24 mouse cellular contexts compared by ENCODE assay signal in the genomic region with DNA sequence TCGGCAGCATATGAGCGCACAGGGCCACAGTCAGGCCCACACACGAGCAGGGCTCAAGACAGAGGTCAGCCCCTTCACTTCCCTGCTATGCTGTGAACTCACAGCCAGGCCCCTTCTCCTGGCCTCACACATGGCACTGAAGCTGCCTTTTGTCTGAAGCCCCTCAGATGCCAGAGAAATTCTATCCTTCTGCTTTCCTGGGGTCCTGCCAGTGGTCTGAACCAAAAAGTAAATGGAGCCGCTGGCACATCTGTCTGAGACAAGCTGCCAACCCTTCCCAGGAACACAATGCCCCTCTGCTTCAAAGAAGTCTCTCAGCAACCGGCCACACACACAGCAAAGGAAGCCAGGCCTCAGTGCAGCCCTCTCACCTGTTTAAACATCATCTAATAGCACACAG. TPM values are rescaled to one million over a fixed set of nuclear protein-coding genes. Genes with fewer than 3 reads are reported as not detected.
DNase-seq lines count a peak whose midpoint lies in the region; ATAC-seq lines count a peak whose summit lies in the region.
"Had no signal": no experiment of that assay in that cellular context is flagged by ENCODE, and none has a peak within 500 bp of the region (broad histone marks: within the 10 kb centered on the region; RNA-seq: fewer than 3 reads in every experiment).

No protein-coding gene starts in this region.

- 71% methylated on average over 5 of the region's 5 CpGs for WGBS in embryonic facial prominence, embryonic 14.5 days
- WGBS in embryonic facial prominence, embryonic 10.5 days, result 87% methylated on average over 5 of the region's 5 CpGs
- WGBS in hindbrain, embryonic 15.5 days, result 74% methylated on average over 5 of the region's 5 CpGs
- 89% methylated on average over 5 of the region's 5 CpGs for WGBS in hindbrain, embryonic 11.5 days

- H3K4me2 ChIP-seq in embryonic facial prominence, embryonic 14.5 days (ENCODE audit: low read depth, low read length), result no peak overlapping the region
- H3K4me2 ChIP-seq in hindbrain, embryonic 15.5 days, result no peak overlapping the region
- no peak overlapping the region for H3K4me2 ChIP-seq in hindbrain, embryonic 11.5 days (replicated peaks; ENCODE audit: low read depth, low read length)
- H3K4me2 ChIP-seq: embryonic facial prominence, embryonic 12.5 days; forebrain, embryonic 15.5 days; heart, embryonic 13.5 days; hindbrain, embryonic 14.5 days had no signal

- no peak overlapping the region for H3K27ac ChIP-seq in embryonic facial prominence, embryonic 14.5 days (replicated peaks; ENCODE audit: low read depth, low read length)
- H3K27ac ChIP-seq in embryonic facial prominence, embryonic 10.5 days (replicated peaks), result no peak overlapping the region
- 0 out of 2 replicates have a peak overlapping the region, but pooled peaks have one; percentile 40 for H3K27ac ChIP-seq in hindbrain, embryonic 15.5 days (replicated peaks)
- no peak overlapping the region for H3K27ac ChIP-seq in hindbrain, embryonic 11.5 days (ENCODE audit: low read depth, low read length)
- H3K27ac ChIP-seq: embryonic facial prominence, embryonic 12.5 days; forebrain, embryonic 15.5 days; heart, embryonic 13.5 days; hindbrain, embryonic 14.5 days had no signal

- no peak; the same call in 1 of the 2 replicates for ATAC-seq in embryonic facial prominence, embryonic 14.5 days (ENCODE audit: low read depth)
- no peak for ATAC-seq in hindbrain, embryonic 15.5 days (ENCODE audit: low FRiP score, low read depth)
- no peak for ATAC-seq in hindbrain, embryonic 11.5 days (ENCODE audit: low FRiP score)
- ATAC-seq: CD4-positive, CD25-positive, alpha-beta regulatory T cell, adult 4 months; forebrain, embryonic 15.5 days had no signal

- no peak overlapping the region for H3K9ac ChIP-seq in embryonic facial prominence, embryonic 14.5 days (ENCODE audit: low read depth, low read length)
- H3K9ac ChIP-seq in hindbrain, embryonic 15.5 days, result no peak overlapping the region
- H3K9ac ChIP-seq in hindbrain, embryonic 11.5 days (ENCODE audit: low read depth, low read length), result no peak overlapping the region
- H3K9ac ChIP-seq: embryonic facial prominence, embryonic 12.5 days; forebrain, embryonic 15.5 days; heart, embryonic 13.5 days; hindbrain, embryonic 14.5 days had no signal

- H3K36me3 ChIP-seq in embryonic facial prominence, embryonic 14.5 days (ENCODE audit: control insufficient read depth, insufficient read depth, low read length), result peaks cover 97% of the 10 kb centered on the region
- H3K36me3 ChIP-seq in embryonic facial prominence, embryonic 10.5 days (replicated peaks), result peaks cover 100% of the 10 kb centered on the region
- H3K36me3 ChIP-seq in hindbrain, embryonic 15.5 days, result peaks cover 53% of the 10 kb centered on the region
- peaks cover 13% of the 10 kb centered on the region for H3K36me3 ChIP-seq in hindbrain, embryonic 11.5 days (ENCODE audit: control insufficient read depth, insufficient read depth, low read length)

- H3K9me3 ChIP-seq in embryonic facial prominence, embryonic 14.5 days (ENCODE audit: control insufficient read depth, low read length), result no peaks in the 10 kb centered on the region
- no peaks in the 10 kb centered on the region for H3K9me3 ChIP-seq in embryonic facial prominence, embryonic 10.5 days
- H3K9me3 ChIP-seq in hindbrain, embryonic 15.5 days, result no peaks in the 10 kb centered on the region
- H3K9me3 ChIP-seq in hindbrain, embryonic 11.5 days (ENCODE audit: control insufficient read depth, low read length), result no peaks in the 10 kb centered on the region
- H3K9me3 ChIP-seq: embryonic facial prominence, embryonic 12.5 days; forebrain, embryonic 15.5 days; G1E; heart, embryonic 13.5 days had no signal

- DNase-seq in embryonic facial prominence, embryonic 14.5 days (ENCODE audit: low spot score), result peak; percentile 16
- no peak for DNase-seq in embryonic facial prominence, embryonic 10.5 days (ENCODE audit: low spot score)
- no peak for DNase-seq in hindbrain, embryonic 11.5 days (ENCODE audit: low spot score)
- DNase-seq in layer of hippocampus, postnatal 10 days (ENCODE audit: low spot score in 2 of 2), result peak; percentile 35 to 43
- DNase-seq in layer of hippocampus, adult 9-10 months (ENCODE audit: low spot score), result no peak
- DNase-seq in right cerebral cortex, postnatal 10 days (ENCODE audit: low spot score in 2 of 2), result peak; percentile 50 to 54
- DNase-seq in right cerebral cortex, adult 18-20 months, result no peak
- DNase-seq: adrenal gland, adult 8-10 months; adrenal gland, postnatal 36 days; B cell, adult 2 months; cerebellum, adult 11 months; cerebellum, adult 8-10 months; cerebellum, postnatal 14 days; embryo, embryonic 11 days; gastrocnemius, postnatal 36 days; heart, adult 11 months; heart, postnatal 36 days had no signal

- no peaks in the 10 kb centered on the region for H3K4me1 ChIP-seq in embryonic facial prominence, embryonic 14.5 days (ENCODE audit: control insufficient read depth, insufficient read depth, low read length)
- H3K4me1 ChIP-seq in embryonic facial prominence, embryonic 10.5 days, result no peaks in the 10 kb centered on the region
- H3K4me1 ChIP-seq in hindbrain, embryonic 15.5 days (replicated peaks), result no peaks in the 10 kb centered on the region
- H3K4me1 ChIP-seq in hindbrain, embryonic 11.5 days (replicated peaks; ENCODE audit: control insufficient read depth, insufficient read depth, low read length), result no peaks in the 10 kb centered on the region
- H3K4me1 ChIP-seq: embryonic facial prominence, embryonic 12.5 days; forebrain, embryonic 15.5 days had no signal

- H3K27me3 ChIP-seq in embryonic facial prominence, embryonic 14.5 days (replicated peaks; ENCODE audit: control insufficient read depth, insufficient read depth, low read length), result no peaks in the 10 kb centered on the region
- H3K27me3 ChIP-seq in embryonic facial prominence, embryonic 10.5 days (replicated peaks; ENCODE audit: low read depth, poor library complexity, severe bottlenecking), result no peaks in the 10 kb centered on the region
- no peaks in the 10 kb centered on the region for H3K27me3 ChIP-seq in hindbrain, embryonic 15.5 days
- no peaks in the 10 kb centered on the region for H3K27me3 ChIP-seq in hindbrain, embryonic 11.5 days (ENCODE audit: control insufficient read depth, insufficient read depth, low read length)
- H3K27me3 ChIP-seq: embryonic facial prominence, embryonic 12.5 days; forebrain, embryonic 15.5 days; heart, embryonic 13.5 days had no signal

- no peak overlapping the region for H3K4me3 ChIP-seq in embryonic facial prominence, embryonic 14.5 days (ENCODE audit: low read depth, low read length)
- H3K4me3 ChIP-seq in embryonic facial prominence, embryonic 10.5 days, result no peak overlapping the region
- no peak overlapping the region for H3K4me3 ChIP-seq in hindbrain, embryonic 15.5 days
- H3K4me3 ChIP-seq in hindbrain, embryonic 11.5 days (ENCODE audit: low read depth, low read length), result no peak overlapping the region
- H3K4me3 ChIP-seq: embryonic facial prominence, embryonic 12.5 days; forebrain, embryonic 15.5 days; heart, embryonic 13.5 days had no signal

RNA-seq across cellular contexts. Expression of a gene that starts 28.9 kb away (rescaled TPM):
- polyA plus RNA-seq in embryonic facial prominence, embryonic 14.5 days (2014; fragmentation: Nextera tagmentation; extraction: Ambion mirVana), result 25.8 and 28.8 TPM in 2 replicates
- polyA plus RNA-seq in embryonic facial prominence, embryonic 10.5 days (2016; fragmentation: Nextera tagmentation; extraction: Ambion mirVana), result 25.0 and 25.4 TPM in 2 replicates
- 20.0 and 22.9 TPM in 2 replicates for polyA plus RNA-seq in hindbrain, embryonic 15.5 days (2015; fragmentation: Nextera tagmentation; extraction: Ambion mirVana)
- 25.0 and 32.4 TPM in 2 replicates for polyA plus RNA-seq in hindbrain, embryonic 11.5 days (2014; fragmentation: Nextera tagmentation; extraction: Ambion mirVana)
- total RNA-seq in layer of hippocampus, postnatal 10 days (2021), result 10 to 100 TPM; 78.1 to 82.4 TPM

RNA-seq across cellular contexts. Expression of a gene that starts 42.0 kb away (rescaled TPM):
- 685 and 696 TPM in 2 replicates for polyA plus RNA-seq in embryonic facial prominence, embryonic 14.5 days (2014; fragmentation: Nextera tagmentation; extraction: Ambion mirVana)
- 686 and 696 TPM in 2 replicates for polyA plus RNA-seq in embryonic facial prominence, embryonic 10.5 days (2016; fragmentation: Nextera tagmentation; extraction: Ambion mirVana)
- polyA plus RNA-seq in hindbrain, embryonic 15.5 days (2015; fragmentation: Nextera tagmentation; extraction: Ambion mirVana), result 342 and 359 TPM in 2 replicates
- 619 and 657 TPM in 2 replicates for polyA plus RNA-seq in hindbrain, embryonic 11.5 days (2014; fragmentation: Nextera tagmentation; extraction: Ambion mirVana)
- total RNA-seq in layer of hippocampus, postnatal 10 days (2021), result 100 to 1,000 TPM; 520 to 542 TPM

RNA-seq across cellular contexts. Expression of a gene that starts 57.7 kb away (rescaled TPM):
- polyA plus RNA-seq in embryonic facial prominence, embryonic 14.5 days (2014; fragmentation: Nextera tagmentation; extraction: Ambion mirVana), result 7.3 and 7.4 TPM in 2 replicates
- polyA plus RNA-seq in embryonic facial prominence, embryonic 10.5 days (2016; fragmentation: Nextera tagmentation; extraction: Ambion mirVana), result 4.4 and 5.0 TPM in 2 replicates
- 19.0 and 20.6 TPM in 2 replicates for polyA plus RNA-seq in hindbrain, embryonic 15.5 days (2015; fragmentation: Nextera tagmentation; extraction: Ambion mirVana)
- 11.6 and 15.5 TPM in 2 replicates for polyA plus RNA-seq in hindbrain, embryonic 11.5 days (2014; fragmentation: Nextera tagmentation; extraction: Ambion mirVana)
- 100 to 1,000 TPM; 190 to 212 TPM for total RNA-seq in layer of hippocampus, postnatal 10 days (2021)

Comparison
In these comparisons a context has a peak if more than half of its experiments do, and no peak if none do; other contexts are left out.
1. DNase-seq: peak in embryonic facial prominence, embryonic 14.5 days (single experiment), layer of hippocampus, postnatal 10 days (2 of 2) and right cerebral cortex, postnatal 10 days (2 of 2); none in embryonic facial prominence, embryonic 10.5 days (single experiment), hindbrain, embryonic 11.5 days (single experiment), layer of hippocampus, adult 9-10 months (single experiment) and right cerebral cortex, adult 18-20 months (single experiment).